In the genomic region with DNA sequence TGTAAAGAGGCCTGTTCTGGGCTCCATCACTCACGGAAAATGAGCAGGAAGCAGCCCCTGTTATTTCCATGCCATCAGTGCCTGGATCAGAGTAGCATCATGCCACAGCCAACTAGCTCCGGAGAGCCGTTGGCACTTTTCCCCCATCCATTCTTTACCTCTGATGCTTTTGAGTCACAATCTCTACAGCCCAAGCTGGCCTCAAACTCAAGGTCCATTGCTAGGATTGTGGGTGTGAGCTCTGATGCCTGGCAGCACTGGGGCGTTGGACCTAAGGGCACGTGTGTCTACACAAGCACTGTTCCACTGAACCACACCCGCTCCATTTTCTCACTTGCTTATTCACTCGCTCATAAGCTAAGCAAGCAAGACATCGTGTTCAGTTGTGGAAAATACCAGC, we compare ENCODE assay signal across 35 mouse cellular contexts. TPM values are rescaled to one million over a fixed set of nuclear protein-coding genes. Genes with fewer than 3 reads are reported as not detected.
"Had no signal": no experiment of that assay in that cellular context is flagged by ENCODE, and none has a peak within 500 bp of the region (broad histone marks: within the 10 kb centered on the region; RNA-seq: fewer than 3 reads in every experiment).

No protein-coding gene starts in this region.

- H3K4me2 ChIP-seq: heart, embryonic 11.5 days; heart, embryonic 13.5 days; heart, embryonic 15.5 days; hindbrain, embryonic 12.5 days; hindbrain, embryonic 13.5 days; hindbrain, embryonic 14.5 days; hindbrain, embryonic 15.5 days; intestine, embryonic 15.5 days; kidney, embryonic 15.5 days had no signal

- H3K27ac ChIP-seq: heart, embryonic 13.5 days; heart, embryonic 15.5 days; hindbrain, embryonic 10.5 days; hindbrain, embryonic 12.5 days; hindbrain, embryonic 13.5 days; hindbrain, embryonic 14.5 days; hindbrain, embryonic 15.5 days; hindbrain, postnatal 0 days; intestine, embryonic 15.5 days; kidney, embryonic 15.5 days; kidney, postnatal 0 days; layer of hippocampus, adult 2 months; left cerebral cortex, adult 2 months had no signal

- H3K4me1 ChIP-seq: heart, embryonic 13.5 days; heart, embryonic 15.5 days; hindbrain, embryonic 10.5 days; hindbrain, embryonic 12.5 days; hindbrain, embryonic 13.5 days; hindbrain, embryonic 15.5 days; intestine, embryonic 15.5 days; kidney, embryonic 15.5 days had no signal

- H3K27me3 ChIP-seq: heart, embryonic 13.5 days; heart, embryonic 15.5 days; hindbrain, embryonic 12.5 days; hindbrain, embryonic 13.5 days; hindbrain, embryonic 15.5 days; intestine, embryonic 15.5 days; kidney, embryonic 15.5 days had no signal

- H3K9me3 ChIP-seq: heart, embryonic 13.5 days; heart, embryonic 15.5 days; hindbrain, embryonic 10.5 days; hindbrain, embryonic 12.5 days; hindbrain, embryonic 15.5 days; intestine, embryonic 15.5 days; kidney, embryonic 15.5 days had no signal

- ATAC-seq: hindbrain, embryonic 16.5 days; hindbrain, postnatal 0 days; inflammation-experienced regulatory T-cells, adult 6 months; intestine, embryonic 15.5 days; intestine, embryonic 16.5 days; intestine, postnatal 0 days had no signal

- DNase-seq: heart, postnatal 10 days; heart, postnatal 14 days; heart, postnatal 36 days; heart, postnatal 4 days; kidney, adult 11 months; kidney, adult 18-20 months; kidney, adult 2 months; kidney, adult 8-10 months; kidney, adult 9 months; kidney, postnatal 10 days; kidney, postnatal 14 days; kidney, postnatal 25 days; kidney, postnatal 36 days; kidney, postnatal 4 days; layer of hippocampus, adult 9-11 months; layer of hippocampus, postnatal 36 days had no signal

- H3K4me3 ChIP-seq: heart, embryonic 13.5 days; heart, embryonic 15.5 days; hindbrain, embryonic 10.5 days; hindbrain, embryonic 12.5 days; hindbrain, embryonic 13.5 days; hindbrain, embryonic 15.5 days; intestine, embryonic 15.5 days; kidney, embryonic 15.5 days; layer of hippocampus, adult 2 months; left cerebral cortex, adult 2 months had no signal

- H3K9ac ChIP-seq: heart, embryonic 13.5 days; heart, embryonic 15.5 days; hindbrain, embryonic 12.5 days; hindbrain, embryonic 13.5 days; hindbrain, embryonic 14.5 days; hindbrain, embryonic 15.5 days; intestine, embryonic 15.5 days; kidney, embryonic 15.5 days had no signal

RNA-seq across cellular contexts. Expression of gene Klhl41, which starts 30.5 kb away (rescaled TPM):
- total RNA-seq: hematopoietic stem cell, adult 5-6 weeks; hindbrain, postnatal 0 days had no signal
- polyA plus RNA-seq: inflammation-experienced regulatory T-cells, adult 6 months had no signal
